Mouse (Mus musculus) CD4-positive, CD25-positive, alpha-beta regulatory T cell, adult 4 months (primary cell): ENCODE results near the gene Esrrg. TPM values are rescaled to one million over a fixed set of nuclear protein-coding genes. Genes with fewer than 3 reads are reported as not detected.

Experiments
- ATAC-seq: one replicate; pipeline ENCODE4 v1.8.0; 2017
- polyA plus RNA-seq, 2 experiments: library from polyadenylated mRNA; unstranded; fragments of 100-300 nt; shearing (Covaris generic); gene quantifications; one replicate each; pipeline ENCODE4 v1.2.1; 2017

Gene Esrrg
- polyA plus RNA-seq, 2 experiments from 2014 or later, result not detected

DNA sequence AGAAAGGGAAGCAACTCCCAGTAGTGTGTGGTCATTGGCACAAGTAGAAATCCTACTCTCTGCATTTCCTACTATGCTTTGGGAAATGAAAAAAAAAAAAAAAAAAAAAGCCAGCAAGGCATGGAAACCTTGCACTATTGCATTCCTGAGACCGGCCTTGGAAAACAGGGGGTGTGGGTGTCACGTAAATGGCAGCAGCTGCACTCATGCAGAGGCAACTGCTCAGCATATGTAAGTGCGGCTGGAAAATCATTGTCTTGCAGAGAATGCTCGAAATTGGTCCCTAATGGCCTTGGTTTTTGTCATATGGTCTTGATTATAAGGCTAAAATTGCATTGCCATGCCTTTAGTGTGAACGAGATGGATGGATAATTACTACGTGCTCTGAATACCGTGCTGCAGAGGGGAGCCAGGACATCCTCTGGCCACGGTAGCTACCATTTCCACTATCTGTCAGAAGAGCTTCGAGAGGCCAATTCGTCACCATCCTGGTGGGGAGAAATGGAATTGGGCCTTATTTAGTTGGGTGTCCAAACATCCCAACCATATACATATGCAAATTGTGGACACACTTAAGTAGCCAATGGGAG lies 171.1 kb downstream of the Esrrg start:
- ATAC-seq, result no peak

DNA sequence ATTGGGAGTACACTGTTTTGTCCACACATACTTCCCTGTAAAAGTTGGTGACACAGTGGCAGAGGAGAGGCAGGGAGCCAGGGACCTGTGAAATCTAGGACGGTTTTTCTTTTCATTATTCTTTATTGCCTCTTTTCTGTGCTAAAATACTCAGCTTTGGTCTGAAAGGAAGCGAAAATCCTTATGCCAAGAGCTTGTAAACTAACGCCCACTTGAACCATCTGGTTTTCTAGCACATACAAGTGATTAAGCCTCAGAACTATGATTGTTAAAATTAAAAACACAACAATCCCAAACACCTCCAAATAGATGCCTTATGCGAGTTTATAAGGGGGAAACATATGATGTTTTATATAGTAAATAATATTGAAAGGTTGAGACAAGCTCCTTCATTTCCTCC lies 176.6 kb downstream of the Esrrg start:
- ATAC-seq, result no peak

DNA sequence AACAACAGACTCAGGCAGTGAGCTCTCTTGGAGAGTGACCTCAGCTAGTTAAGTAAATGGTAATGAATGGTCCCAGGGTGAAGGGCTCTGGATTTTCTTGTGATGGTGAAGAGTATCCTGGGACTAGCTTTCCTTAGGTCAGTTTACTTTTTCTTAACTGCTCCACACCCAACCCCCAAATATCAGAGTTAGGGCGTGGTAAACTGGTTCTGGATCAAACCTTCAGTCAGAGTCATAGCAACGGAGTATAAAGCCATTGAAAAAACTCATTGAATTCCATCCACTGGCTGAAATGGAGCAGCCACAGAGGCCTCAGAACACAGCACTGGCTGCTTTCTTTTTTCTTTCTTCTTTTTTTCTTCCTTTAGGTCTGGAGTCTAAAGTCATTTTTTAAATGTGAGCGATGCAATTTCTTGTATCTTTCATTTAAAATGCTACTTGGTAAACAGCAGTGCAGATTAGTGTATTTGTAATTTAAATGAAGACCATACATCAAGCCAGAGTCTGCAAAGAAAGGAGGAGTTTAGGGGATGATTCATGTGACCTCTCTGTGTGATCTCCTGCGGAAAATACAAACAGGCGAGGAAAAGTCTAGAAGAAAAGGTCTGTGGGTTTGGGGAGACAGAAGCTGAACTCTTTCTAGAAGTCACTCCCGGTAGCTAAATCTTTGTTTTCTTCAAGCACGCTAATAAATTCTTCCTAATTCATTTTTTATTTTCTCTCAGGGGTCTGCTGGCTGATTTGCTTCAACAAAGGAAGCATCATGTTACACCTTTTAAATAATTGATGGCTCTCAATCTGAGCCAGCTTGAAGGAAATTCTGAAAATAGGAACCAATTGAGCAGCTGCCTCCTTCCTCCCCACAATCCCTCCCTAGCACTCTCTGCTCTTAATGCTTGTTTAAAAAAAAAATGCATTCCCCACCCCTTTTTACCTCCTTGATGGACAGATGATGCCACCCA lies 178.7 kb downstream of the Esrrg start:
- ATAC-seq, result no peak

DNA sequence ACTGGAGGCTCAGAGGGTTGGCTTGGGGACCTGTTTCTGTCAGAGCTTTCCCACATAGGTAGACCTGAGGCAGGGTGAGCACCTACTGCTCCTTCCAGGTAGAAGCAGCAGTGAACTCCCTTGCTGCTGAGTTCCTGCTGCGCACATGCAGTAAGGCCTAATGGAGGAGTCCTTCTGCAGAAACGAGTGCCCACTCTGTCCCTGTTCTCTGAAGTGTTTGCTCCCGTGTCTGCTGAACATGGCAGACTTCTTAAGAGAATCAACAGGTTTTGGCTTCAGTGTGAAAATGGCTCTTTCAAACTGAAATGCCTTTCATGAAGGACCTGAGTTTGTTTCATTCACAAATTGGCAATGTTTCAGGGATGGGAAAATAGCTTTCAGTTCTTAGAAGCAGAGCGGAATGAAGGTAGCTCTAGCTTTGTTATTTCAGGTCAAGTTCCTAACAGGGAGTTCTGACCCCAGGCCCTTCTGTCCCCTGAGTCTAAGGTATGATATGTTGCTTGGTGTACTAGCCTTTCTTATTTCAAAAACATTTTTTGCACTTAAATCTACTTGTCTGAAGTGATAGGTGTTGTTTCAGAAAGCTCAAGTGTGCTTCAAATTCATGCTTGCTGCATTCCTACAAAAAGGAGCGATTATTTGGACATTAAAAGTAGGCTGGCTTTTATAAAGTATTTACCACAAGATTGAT lies 185.8 kb downstream of the Esrrg start:
- no peak for ATAC-seq

DNA sequence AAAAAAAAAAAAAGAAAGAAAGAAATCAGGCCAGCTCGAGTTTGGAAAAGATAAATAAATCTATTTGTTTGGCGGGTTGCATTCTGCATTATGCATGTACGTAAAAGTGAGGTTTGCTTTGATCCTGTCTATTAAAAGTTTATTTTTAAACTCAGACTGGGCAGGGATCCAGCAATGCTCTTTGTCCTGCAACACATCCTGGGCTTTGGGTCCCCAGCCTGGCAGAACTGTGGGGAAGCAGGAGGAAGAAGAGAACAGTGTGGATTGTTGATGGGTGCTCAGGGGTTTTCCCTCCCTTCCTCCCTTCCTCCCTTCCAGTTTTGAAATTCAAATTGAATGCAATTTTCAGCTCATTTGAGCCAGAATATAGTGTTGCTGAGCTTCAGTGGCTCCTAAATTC lies 187.0 kb downstream of the Esrrg start:
- ATAC-seq, result no peak

DNA sequence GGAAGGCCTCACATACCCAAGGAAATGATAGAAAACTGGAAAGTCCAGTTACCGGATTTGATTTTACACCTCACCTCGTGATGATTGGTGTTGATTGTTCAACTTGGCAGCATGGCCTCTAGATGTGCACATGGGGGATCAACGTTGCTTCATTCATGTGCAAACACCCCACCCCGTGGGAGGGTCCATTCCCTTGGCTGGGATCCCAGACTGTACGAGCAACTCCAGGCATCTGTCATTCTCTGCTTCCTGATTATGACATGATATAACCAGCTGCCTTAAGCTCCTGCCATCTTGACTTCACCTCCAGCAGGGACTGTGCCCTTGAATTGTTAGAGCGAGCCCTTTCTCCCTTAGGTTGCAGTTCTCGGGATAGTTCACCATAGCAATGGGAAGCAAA lies 190.7 kb downstream of the Esrrg start:
- no peak for ATAC-seq

DNA sequence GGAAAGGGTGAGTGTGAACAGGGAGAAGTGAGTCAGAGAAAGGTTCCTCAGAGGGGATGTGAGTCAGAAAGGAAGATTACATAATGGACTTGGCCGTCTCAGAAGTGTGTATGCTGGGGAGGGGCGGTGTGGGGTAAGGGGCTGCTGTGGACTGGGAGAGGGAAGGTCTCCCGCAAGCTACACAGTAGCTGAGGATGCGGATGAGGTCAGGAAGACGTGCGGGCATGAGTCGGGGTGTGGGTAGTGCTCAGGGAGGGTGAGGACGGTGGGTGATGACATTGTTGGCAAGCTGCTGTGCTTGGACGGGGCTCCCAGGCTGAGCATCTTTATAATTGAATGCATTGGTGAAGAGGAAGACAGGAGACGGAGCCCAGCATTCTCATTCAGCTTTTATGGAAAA lies 192.2 kb downstream of the Esrrg start:
- ATAC-seq, result no peak

DNA sequence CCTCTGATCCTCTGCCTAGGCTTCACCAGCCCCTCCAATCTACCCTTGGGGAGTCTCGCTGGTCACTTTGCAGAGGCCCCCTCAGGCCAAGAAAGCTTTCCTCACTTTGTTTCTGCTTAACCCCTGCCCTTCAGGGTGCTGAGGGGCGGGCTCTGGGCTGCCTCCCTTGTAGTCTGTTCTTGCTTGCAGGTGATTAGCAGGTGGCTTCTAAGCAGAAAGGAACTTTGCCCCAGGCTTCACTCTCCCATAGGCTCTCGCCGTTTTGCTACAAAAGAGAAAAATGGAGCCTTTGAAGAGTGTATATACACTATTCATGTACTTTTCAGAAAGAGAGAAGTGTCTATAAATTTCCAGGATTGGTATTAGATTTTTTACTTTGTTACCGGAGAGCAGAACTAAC lies 195.0 kb downstream of the Esrrg start:
- ATAC-seq, result no peak

DNA sequence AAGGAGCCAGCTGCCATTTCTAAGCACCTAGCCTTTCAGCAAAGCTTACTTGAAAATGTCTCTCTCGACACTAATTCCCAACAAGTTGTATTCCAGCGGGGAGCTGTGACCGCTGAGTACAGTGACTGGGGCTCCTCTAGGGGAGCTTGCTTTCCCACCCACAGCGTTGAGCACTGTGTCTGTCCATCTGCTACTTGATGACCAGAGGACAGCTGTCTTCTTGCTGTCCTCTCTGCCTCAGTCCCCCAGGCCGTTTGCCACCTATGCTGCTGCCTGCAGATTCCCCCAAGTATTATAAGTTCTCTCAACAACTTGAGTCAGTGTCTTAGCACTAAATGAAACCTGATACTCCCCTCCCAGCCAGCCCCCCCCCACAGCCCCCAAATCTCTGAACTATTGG lies 195.4 kb downstream of the Esrrg start:
- ATAC-seq, result no peak

DNA sequence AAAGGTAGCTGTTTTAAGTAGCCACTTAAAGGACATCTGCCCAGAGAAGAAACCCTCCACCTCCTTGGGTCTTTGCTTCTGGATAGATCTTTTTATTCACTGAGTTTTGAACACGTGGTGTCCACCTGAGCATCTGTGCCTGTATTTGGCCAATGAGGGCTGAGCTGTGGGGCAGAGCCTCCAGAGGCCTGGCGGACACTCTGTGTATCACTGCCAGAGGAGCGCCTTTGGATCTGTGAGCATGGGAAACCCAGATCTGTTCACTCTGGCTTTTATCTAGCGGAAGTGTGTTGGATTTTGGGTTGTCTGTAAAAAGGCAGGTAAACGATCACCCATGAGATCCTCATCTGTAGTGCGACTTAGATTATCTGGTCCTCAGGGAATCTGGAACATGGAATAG lies 196.4 kb downstream of the Esrrg start:
- ATAC-seq, result no peak

DNA sequence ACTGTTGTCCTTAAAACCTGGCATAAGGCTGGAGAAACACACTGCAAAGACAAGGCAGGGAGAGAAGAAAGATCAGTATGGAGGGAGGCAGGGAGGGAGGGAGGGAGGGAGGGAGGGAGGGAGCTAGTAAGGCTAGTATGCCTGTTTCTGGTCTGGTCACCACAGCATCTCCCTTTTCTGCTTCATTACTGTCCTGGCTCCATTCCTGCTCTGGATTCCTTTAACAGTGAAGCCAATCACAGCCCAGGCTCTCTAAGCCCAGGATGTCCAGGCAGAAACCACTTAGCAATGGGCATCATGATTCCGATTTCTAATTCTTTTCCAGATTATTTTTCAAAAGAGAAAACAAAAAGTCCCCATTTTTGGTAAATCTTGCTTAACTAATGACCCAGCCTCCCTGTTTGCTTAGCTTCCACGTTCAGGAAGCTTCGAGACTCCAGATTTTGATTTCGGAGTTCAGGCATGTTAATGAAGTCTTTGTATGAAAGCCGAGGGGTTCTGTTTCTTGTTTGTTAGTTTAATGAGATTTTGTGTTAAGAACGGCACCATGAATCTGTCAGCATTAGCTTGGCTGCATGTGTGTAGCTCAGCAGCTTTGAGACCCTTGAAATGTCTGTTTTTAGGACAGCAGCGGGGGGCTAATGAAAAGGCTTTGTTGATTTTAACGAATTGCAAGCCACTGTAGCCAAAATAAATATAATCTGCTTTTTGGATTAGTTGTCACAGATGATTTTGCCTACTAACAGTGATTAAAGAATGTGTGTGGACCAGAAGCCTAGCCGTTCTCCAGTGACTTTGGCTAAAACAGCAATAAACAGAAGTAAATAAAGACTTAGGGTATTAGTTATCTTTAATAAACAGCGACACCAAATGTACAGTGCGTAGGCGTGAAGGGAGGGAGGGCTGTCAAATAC lies 199.1 kb downstream of the Esrrg start:
- no peak for ATAC-seq

DNA sequence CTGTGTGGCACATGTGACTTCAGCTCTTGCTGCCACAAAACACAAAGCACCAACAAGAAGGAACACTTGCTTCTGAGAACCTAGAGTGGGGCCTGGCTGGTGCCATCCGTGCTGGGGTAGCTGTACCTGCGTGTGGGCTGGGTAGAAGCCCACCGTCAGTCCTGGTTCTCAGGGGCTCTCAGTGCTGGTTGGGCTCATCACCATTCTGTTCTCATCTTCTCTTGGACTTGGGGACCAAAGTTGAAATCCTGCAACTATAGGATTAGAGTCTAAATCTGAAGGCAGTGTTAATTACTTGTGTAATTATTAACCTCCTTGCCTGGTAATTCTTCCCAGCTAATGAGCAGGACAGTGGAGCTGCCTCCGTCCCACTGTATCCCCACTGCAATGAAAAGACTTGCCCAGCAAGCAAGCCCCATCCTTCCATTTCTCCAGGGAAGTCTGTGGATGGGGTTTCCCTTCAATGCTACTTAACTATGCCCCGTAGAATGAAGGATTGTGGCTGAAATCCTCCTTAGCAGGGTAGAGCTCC lies 199.9 kb downstream of the Esrrg start:
- ATAC-seq, result no peak

DNA sequence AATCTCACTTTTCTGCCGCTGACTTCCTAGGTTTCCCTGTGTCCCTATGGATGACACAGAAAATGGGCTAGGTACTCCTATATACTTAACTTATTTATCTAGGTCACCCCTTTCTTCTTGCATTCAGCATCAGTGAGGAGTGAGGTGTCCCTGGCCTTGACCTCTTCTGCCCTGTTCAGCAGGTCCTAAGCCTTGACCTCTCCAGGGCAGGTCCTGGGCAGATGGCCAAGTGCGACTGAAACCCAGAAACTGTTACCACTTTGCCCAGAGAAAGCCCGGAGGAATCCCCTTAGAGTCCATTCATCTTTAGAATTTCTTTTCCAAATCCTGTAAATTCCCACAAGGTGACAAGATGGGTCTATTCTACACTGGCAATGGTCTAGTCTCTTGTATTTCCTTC lies 201.0 kb downstream of the Esrrg start:
- ATAC-seq, result no peak

DNA sequence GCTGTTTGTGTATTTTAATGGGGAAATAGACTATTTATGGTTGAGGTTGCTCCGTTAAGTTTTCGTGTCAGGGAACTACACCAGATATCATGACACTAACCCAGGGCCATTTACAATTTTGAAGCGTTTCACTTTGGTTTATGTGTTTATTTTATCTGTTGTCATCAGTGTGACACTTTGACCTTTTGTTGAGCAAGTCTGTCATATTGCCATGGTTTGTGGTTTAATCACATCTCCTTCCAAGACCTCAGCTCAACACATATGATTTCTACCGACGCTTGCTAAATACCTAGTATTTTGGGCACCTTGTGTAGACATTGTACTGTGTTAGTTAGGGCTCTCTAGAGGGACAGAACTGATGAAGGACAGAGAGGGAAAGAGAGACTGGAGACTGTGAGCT lies 210.8 kb downstream of the Esrrg start:
- no peak for ATAC-seq

DNA sequence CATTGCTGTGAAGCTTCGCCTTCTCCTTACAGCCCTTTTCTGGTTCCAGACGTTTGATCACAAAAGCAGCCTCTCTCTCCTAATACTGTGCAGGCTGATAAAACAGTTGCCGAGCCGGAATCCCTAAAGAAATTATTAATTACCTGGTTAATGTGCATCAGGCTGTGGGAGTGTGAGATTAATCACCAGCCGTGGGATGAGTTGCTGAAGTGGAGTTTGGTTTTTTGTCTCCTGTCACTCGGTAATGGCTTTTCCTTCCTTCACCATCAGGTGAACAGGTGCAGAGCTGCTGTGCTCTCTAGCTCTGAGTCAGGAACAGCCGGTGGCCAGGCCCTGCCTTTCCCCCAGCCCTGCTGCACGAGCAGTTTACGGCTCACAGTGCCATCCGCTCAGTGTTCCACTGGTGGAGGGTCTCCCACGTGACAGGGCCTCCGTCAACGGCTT lies 212.8 kb downstream of the Esrrg start:
- ATAC-seq, result no peak

DNA sequence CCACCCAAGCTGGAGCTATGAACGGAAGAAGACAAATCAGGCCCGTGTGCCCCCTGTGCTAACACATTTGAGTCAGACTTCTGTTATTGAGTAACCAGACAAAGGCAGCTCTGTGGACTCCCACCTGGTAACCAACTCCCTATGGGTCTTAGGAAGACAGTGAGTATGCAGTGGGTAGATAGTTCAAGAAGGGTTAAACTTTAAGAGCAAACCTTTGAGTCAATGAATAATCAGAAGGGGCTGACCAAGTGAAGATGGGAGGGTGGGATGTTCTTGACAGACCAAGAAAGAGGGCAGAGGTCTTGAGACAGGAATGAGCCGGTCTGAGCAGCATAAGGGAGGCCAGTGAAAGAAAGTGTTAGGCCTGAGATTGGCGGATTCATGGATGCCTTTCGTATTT lies 214.8 kb downstream of the Esrrg start:
- ATAC-seq, result no peak

DNA sequence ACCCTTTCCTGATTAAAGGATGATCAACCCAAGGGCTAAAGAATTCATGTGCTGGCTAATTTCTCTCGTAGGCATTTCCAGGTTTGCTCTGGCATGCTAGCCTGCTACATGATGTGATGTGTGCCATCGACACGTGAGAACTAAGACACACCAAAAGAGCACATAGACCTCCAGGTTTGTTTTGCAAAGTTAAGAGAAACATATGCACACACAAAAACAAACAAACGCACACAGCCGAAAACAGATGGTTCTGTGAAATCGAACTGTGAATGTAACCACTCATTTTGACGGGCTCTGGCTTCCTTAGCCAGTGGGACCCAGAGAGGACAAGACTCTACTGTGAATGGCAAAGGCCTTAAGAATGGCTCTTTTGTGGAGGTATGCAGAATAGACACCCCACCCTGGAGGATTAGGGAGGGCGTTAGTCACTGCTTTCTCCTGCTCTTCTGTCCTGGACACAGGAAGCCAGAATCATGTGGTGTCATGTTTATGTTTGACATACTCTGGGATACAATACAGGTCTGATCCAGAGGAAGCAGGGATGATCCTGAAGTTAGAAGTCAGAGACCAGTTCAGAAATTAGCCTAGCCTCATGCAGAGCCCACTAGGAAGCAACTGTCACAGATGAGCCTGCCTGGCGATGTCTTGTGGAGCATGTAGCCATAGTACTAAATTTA lies 217.0 kb downstream of the Esrrg start:
- ATAC-seq, result no peak

DNA sequence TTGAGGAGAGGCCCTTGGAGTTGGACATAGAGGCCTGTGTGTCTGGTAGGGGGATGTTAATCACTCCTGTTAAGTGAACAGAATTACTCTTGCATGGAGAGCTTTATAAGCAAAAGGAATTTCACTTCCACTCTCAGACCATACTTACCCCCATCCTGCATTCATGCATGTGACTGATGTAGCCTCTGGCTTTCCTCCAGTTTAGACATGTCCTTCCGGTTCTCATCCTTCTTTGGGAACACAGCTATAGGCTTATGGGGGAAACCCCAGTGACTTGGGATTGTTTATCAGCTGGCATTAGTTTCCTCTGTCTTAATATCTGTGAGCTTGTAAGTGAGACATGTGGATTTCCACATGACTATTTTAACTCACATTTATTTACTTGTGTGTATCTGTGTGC lies 217.5 kb downstream of the Esrrg start:
- no peak for ATAC-seq

DNA sequence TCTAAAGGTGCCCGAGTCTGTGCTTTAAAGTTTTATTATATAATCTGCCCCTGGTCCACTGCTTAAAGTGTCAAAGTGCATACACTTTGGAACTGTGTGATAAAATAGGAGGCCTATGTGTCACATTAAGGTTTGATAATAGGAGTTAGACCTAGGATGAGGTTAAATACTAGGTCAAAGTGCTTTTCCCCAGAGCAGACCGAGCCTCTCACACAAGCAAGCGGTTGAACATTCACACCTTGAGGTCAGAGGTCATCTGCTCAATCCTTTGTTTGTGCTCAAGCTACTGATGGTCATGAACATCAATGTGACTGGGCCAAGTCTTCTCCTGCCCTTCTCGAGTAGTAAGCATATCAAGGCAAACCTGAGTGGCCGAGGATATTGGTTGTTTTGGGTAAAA lies 218.3 kb downstream of the Esrrg start:
- no peak for ATAC-seq

DNA sequence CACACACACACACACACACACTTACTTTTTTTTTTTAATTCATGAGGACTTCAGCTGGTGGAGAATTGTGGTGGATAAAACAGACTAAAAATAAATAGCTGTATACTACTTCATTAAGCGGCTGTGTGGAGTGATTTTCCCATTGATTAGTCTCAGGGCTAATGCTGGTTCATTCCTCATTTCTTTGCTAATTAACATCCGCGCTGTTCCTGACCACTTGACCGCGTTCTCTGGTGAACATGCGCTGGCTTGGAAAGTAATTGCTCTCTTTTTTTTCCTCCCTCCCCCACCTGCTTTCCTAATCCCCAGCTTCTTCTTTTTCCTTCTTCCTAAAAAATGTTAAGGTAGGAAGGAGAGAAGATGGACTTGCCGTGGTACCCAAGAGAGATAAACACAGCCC lies 222.3 kb downstream of the Esrrg start:
- ATAC-seq, result no peak

DNA sequence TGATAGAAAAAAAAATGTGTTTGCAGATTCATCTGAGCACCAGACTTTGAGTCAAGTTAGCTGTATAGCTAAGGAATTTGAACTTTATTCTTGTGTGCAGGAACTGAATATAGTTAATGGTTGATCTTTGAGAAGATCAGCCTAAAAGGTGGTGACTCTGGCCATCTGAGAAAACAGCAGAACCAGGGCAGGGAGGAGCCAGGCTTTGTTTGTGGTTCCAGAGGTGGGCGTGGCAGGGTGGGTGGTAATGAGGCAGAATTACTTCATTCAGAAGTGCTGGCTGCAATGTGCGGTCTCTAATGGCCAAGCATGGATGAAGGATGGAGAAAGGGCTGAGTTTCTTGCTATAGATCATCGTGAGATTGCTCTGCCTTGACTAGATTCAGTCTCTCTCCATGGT lies 224.3 kb downstream of the Esrrg start:
- ATAC-seq, result no peak

DNA sequence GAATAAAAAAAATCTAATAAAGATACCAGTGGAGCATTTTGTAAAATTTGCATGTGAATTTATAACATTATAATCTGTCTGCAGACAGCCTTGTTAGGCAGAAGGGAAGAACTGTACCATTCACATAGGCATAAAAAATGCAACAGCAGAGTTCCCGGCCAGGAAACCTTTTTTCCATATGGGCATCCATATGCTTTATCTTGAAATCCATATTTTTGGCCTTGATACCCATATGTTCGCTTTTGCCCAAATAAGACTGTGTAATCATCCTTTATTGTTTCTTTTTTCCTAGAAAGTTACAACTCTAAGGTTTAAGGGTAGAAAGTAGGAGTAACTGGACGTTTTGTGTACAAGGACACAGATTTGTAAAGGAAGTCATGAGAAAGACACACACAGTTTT lies 226.0 kb downstream of the Esrrg start:
- no peak for ATAC-seq
